Mouse (Mus musculus) T-helper 1 cell (primary cell): Measurements from ENCODE around the gene Ldhc.
"Not testable (repeated sequence)": the region's sequence is repeated elsewhere in the genome, so short reads cannot be mapped to it uniquely, and the experiment has no call there.

Experiments
- in situ Hi-C: fragments of 300-600 bp; cut with MboI, MseI; formaldehyde crosslinking; loops from one replicate; pipeline ENCODE4 v1.15.1; 2025; ENCODE audit warnings: high pct_unique_total_duplicates

Gene Ldhc

GRCm38 (mm10) chr7:46860996-46861395 lies at the start of gene Ldhc:
Ldhc (plus strand) TSS chr7:46861203.
- in situ Hi-C loops = no loop called here

DNA sequence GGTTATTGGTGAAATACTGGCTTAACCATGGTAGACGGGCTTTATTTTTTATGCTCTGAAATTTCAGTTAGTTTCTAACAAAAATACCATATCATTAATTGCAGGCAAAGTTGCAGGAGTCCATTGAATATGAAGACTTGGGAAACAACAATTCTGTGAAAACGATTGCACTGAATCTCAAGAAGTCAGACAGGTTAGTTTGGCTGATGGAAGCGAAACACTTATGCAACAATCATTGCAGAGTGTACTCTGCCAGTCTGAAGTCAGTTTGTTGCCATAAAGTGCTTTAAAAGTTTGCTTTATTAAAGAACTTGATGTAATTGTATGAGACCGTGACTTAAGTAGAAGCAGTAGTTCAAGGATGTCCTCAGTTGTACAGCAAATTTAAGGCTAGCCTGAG lies 47.0 kb upstream of the Ldhc start:
- in situ Hi-C loops = no loop called here

GRCm38 (mm10) chr7:46820876-46821632 lies 39.9 kb upstream of the Ldhc start:
- in situ Hi-C loops = not testable (repeated sequence)

DNA sequence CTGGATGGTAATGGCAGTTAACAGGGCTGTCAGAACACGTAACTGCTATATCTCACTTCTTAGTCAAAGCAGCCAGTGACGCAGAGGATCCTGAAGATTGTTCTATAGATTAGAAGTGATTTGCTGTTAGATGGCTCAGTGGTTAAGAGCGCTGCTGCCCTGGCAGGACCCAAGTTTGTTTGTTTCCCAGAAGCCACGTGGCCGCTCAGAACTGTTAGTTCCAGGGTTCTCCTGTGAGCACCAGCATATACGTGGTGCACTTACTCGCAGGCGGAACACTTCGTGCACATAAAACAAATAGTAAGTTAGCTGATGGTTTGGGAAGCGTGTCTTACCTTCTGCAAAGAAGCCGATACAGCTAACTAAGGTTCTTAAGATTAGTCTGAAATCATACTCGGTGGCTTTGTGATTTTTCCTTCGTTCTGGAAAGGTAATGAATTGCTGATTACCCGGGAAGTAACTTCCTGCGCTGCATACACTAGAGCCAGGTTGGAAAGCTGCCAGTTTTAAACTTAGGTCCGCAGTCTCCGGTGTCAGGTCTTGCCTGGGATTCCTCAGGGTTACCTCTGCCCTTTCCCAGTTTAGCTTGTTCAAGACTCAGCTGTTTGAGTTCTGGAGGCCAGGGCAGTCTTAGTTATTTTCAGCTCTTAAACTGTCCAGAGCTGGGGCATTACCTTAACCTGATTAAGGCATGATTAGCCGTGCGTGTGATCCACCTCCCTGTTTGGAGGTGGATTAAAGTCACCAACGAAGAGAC lies 33.8 kb upstream of the Ldhc start:
- in situ Hi-C loops = no loop called here

DNA sequence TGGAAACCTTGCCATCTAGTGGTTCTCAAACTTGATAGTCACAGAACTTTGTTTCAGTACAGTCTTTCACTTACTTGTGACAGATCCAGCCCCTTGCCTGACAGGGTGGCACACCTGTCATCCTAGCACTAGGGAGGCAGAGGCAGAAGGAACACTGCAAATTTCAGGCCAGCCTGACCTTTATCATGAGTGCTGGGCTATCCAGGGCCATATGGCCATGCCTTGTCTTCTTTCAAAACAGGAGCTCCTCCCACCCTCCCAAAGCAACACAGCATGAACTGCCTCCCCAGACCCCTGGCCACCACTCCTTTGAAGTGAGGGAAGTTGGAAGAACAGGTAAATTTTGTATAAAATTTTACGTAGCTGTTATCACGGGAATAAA lies 33.2 kb upstream of the Ldhc start:
- in situ Hi-C loops = no loop called here

DNA sequence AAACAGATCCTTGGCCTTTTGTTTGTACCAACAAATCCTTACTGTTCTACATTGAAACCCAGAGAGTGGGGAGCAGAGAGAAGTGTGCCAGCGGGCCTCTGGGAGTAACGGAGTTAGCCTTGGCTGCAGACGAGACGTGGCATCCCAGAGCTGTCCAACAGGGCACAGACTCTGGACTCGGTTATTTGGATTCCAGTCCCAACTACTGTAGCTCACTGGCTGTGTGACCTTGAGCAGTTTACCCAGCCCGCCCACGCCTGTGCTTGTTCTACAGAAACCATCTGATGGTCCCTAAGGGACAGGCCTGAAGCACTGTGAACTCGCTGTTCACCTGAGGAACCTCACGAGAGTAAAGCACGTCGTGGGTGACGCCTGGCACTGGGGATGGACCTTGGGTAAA lies 31.1 kb upstream of the Ldhc start:
- in situ Hi-C loops = no loop called here

GRCm38 (mm10) chr7:46830799-46831590 lies 30.0 kb upstream of the Ldhc start:
- in situ Hi-C loops = no loop called here

DNA sequence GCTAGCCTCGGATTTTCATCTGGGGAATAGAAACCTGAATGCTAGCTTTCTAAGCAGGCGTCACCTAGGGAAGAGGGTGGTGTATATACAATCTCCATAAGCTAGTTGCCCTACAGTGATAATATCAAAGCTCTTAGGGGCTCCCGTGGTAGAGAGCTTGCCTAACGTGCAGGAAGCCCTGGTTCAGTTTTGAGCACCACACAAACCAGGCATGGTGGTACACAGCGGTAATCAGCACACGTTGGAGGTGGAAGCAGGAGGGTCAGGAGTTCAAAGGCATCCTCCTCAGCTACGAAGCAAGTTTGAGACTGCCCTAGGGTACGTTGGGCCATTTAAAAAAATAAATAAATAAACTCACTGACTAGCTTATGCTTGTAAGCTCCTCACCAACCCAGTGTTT lies 29.3 kb upstream of the Ldhc start:
- in situ Hi-C loops = no loop called here

- in situ Hi-C loops = not testable (repeated sequence)
Observed at GRCm38 (mm10) chr7:46832112-46832810, 28.7 kb upstream of the Ldhc start.

DNA sequence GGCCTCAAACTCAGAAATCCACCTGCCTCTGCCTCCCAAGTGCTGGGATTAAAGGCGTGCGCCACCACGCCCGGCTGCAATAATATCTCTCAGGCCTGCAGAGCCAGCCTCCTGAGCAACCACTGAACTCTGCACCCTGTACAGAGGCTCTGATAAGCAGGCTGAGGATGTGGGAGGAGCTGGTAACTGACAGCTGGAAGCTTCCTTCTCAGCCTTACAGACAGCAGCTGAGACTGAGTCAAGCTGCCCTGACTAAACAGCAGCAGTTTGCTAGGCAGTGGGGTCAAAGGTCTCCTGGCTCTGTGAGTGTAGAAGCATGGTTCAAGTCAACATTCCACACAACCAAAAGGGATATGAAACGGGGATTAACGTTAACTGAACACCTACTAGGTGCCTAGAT lies 27.7 kb upstream of the Ldhc start:
- in situ Hi-C loops = no loop called here

DNA sequence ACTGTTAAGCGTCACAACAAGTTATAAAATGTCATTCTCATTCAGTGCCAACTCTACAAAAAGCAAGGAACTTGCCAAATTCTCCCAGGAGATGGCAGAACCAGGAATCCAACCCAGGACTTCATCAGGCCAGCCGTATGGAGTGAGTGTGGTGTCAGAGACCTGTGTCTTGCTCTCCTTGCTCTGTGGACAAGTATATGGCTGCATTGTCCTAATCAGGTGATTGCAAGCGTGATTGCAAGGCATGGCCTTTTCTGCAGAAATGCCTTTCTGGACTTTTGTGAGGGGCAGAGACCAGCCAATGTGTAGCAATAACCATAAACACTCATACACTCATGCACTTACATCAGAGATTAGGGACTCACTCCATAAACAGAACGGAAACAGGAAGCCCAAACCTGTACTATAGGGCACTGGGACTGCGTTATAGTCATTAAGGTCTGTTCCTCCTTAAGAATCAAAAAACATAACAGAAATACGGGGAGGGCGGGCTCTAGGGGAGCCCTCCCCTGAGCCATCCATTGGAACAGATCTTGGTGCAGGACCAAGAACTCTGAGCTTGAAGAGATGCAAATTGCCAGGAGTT lies 27.2 kb upstream of the Ldhc start:
- in situ Hi-C loops = no loop called here

GRCm38 (mm10) chr7:46834994-46835610 lies 25.9 kb upstream of the Ldhc start:
- in situ Hi-C loops = no loop called here

DNA sequence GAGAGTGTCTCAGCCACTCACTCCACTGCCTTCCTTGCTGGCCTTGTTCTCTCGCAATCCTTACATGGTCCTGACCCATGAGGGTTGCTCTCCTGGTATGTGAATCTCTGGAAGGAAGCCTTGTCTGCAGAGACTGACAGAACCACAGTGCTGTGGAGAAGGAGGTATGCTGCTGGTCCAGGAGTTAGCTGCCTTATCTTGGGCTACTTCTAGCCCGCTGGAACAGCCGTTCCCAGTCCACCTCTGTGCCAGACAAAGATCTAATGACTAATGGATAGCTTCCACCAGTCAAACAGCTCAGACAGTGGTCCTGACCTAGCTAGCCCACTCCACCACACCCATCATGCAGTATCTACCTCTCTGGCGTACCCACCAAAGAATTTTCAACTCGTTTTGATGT lies 24.6 kb upstream of the Ldhc start:
- in situ Hi-C loops = no loop called here

- in situ Hi-C loops = no loop called here
Observed at GRCm38 (mm10) chr7:46837073-46837472, 23.9 kb upstream of the Ldhc start.

GRCm38 (mm10) chr7:46838104-46838671 lies 22.8 kb upstream of the Ldhc start:
- in situ Hi-C loops = no loop called here

DNA sequence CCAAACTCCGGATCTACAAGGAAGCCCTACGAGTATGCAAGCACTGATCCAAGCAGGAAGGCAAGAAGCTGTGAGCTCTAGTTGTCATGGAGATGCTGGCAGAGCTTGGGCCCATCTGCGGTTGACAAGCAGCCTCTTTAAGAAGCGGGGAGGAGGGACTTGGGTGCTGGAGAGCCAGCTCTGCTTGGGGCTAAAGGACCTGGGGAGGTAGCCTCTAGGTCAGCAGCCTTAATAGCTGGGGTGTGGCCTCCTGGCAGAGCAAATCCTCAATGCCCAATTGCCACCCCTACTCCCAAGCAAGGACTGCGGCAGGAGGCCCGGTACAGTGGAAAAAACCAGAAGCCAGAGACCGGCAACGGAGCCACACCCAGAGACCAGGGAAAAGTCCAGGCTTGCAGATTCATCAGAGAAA lies 22.1 kb upstream of the Ldhc start:
- in situ Hi-C loops = no loop called here

- in situ Hi-C loops = no loop called here
Observed at GRCm38 (mm10) chr7:46839446-46839845, 21.6 kb upstream of the Ldhc start.

GRCm38 (mm10) chr7:46839861-46840260 lies 21.1 kb upstream of the Ldhc start:
- in situ Hi-C loops = loop anchor here (5.0 kb wide), 1 partner anchor 43 kb away; the partner anchor contains the start of genes Gtf2h1 and Hps5

- in situ Hi-C loops = loop anchor here (5.0 kb wide), 1 partner anchor 43 kb away; the partner anchor contains the start of genes Gtf2h1 and Hps5
Observed at GRCm38 (mm10) chr7:46840326-46840725, 20.7 kb upstream of the Ldhc start.

GRCm38 (mm10) chr7:46840787-46841525 lies 20.0 kb upstream of the Ldhc start, which contains the start of gene Ldha:
Ldha (plus strand) TSS chr7:46841475.
- in situ Hi-C loops = loop anchor here (5.0 kb wide), 1 partner anchor 44 kb away; the partner anchor contains the start of genes Gtf2h1 and Hps5
